Mouse (Mus musculus): ENCODE data around the gene Rap2b.

DNA sequence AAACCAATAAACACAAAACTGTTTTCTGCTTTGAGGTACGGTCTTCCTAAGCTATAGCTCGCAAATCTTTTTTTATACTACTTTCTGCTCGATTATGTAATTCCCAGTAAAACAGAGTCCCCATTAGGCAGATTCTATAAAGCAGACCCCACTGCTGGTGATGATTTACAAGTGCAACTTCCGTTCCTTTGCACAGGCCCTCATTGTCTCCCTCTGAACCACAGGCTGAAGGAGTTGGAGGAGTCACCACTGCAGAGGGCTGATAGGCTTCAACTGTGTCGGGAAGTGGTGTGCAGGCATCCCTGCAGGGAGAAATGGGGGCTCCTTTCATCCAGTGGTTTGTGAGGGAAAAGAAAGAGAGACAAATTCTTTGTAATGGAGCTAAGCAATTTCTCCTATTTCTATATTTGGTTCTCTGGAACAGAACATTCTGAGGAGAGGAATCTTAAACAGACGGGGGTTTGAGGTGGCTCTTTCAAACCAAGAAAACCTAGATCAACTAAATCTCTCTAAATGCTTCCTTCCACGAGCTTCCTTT, 2.6 kb upstream of the Rap2b start:
- TF ChIP-seq CTCF (IDR thresholded peaks at IDR 0.05; ENCODE audit: low read depth) (no peak), EP300 (IDR thresholded peaks at IDR 0.05; ENCODE audit: low read depth) (no peak)

Data from liver, postnatal 0 days (tissue).